Mouse (Mus musculus): ENCODE measurements at regions not wholly inside any gene's neighbourhood (a gene's known extent, or its start where the extent isn't known, plus 50 kb on each side); places are given as distances from the start of the nearest gene placed in this dataset.

GRCm38 (mm10) chr10:114953358-114953757, 151.3 kb upstream of the Trhde start:
- no peaks in the 10 kb centered on the region for H3K9me3 ChIP-seq (ENCODE audit: low read length)
- DNase-seq (no peak), ATAC-seq (no peak)
- H3K4me2 ChIP-seq (ENCODE audit: low read depth) = no peak overlapping the region
- no peak overlapping the region for H3K27ac ChIP-seq (ENCODE audit: low read depth, low read length)
- no peaks in the 10 kb centered on the region; the same call in 1 of the 2 replicates for H3K4me1 ChIP-seq (ENCODE audit: insufficient read depth)
- 84% methylated on average over 12 of the region's 12 CpGs for WGBS
- H3K27me3 ChIP-seq (ENCODE audit: insufficient read depth, low read length) = no peaks in the 10 kb centered on the region
- H3K36me3 ChIP-seq (ENCODE audit: insufficient read depth) = no peaks in the 10 kb centered on the region
- no peak overlapping the region for H3K4me3 ChIP-seq (ENCODE audit: low read depth, low read length)
- no peak overlapping the region for H3K9ac ChIP-seq
- no peak for TF ChIP-seq CTCF (IDR thresholded peaks at IDR 0.05; ENCODE audit: low read depth)

- no peak for TF ChIP-seq CTCF (IDR thresholded peaks at IDR 0.05; ENCODE audit: low read depth)
- Histone ChIP-seq H3K27ac (ENCODE audit: low read depth, low read length) (no peak overlapping the region), H3K4me1 (ENCODE audit: insufficient read depth) (no peaks in the 10 kb centered on the region), H3K27me3 (ENCODE audit: insufficient read depth, low read length) (no peaks in the 10 kb centered on the region), H3K4me3 (ENCODE audit: low read depth, low read length) (no peak overlapping the region), H3K36me3 (ENCODE audit: insufficient read depth) (no peaks in the 10 kb centered on the region), H3K9me3 (ENCODE audit: low read length) (no peaks in the 10 kb centered on the region), H3K4me2 (ENCODE audit: low read depth) (no peak overlapping the region), H3K9ac (no peak overlapping the region)
- WGBS = 53% methylated on average over 6 of the region's 6 CpGs
- no peak for ATAC-seq
- DNase-seq = no peak
These were observed 147.1 kb upstream of the Trhde start for GRCm38 (mm10) chr10:114949194-114949593.

GRCm38 (mm10) chr10:114924746-114925145, 122.6 kb upstream of the Trhde start:
- no peaks in the 10 kb centered on the region for H3K27me3 ChIP-seq (ENCODE audit: insufficient read depth, low read length)
- H3K27ac ChIP-seq (ENCODE audit: low read depth, low read length) = no peak overlapping the region
- no peak overlapping the region for H3K9ac ChIP-seq
- H3K9me3 ChIP-seq (ENCODE audit: low read length) = no peaks in the 10 kb centered on the region
- H3K36me3 ChIP-seq (ENCODE audit: insufficient read depth) = no peaks in the 10 kb centered on the region
- no peaks in the 10 kb centered on the region for H3K4me1 ChIP-seq (ENCODE audit: insufficient read depth)
- no peak overlapping the region for H3K4me3 ChIP-seq (ENCODE audit: low read depth, low read length)
- H3K4me2 ChIP-seq (ENCODE audit: low read depth) = no peak overlapping the region
- DNase-seq = no peak
- 70% methylated on average over 2 of the region's 2 CpGs for WGBS
- TF ChIP-seq CTCF (IDR thresholded peaks at IDR 0.05; ENCODE audit: low read depth) = no peak
- peak; percentile 71 for ATAC-seq

GRCm38 (mm10) chr10:114913971-114914370, 111.9 kb upstream of the Trhde start:
- H3K4me2 ChIP-seq (ENCODE audit: low read depth) = no peak overlapping the region
- no peak for TF ChIP-seq CTCF (IDR thresholded peaks at IDR 0.05; ENCODE audit: low read depth)
- no peak overlapping the region for H3K9ac ChIP-seq
- no peaks in the 10 kb centered on the region for H3K27me3 ChIP-seq (ENCODE audit: insufficient read depth, low read length)
- 61% methylated on average over 3 of the region's 3 CpGs for WGBS
- no peaks in the 10 kb centered on the region for H3K4me1 ChIP-seq (ENCODE audit: insufficient read depth)
- no peak overlapping the region for H3K27ac ChIP-seq (ENCODE audit: low read depth, low read length)
- no peaks in the 10 kb centered on the region for H3K9me3 ChIP-seq (ENCODE audit: low read length)
- H3K36me3 ChIP-seq (ENCODE audit: insufficient read depth) = no peaks in the 10 kb centered on the region
- no peak for DNase-seq
- H3K4me3 ChIP-seq (ENCODE audit: low read depth, low read length) = no peak overlapping the region
- no peak for ATAC-seq

GRCm38 (mm10) chr10:114891916-114892315, 89.8 kb upstream of the Trhde start:
- WGBS = 91% methylated on average over 2 of the region's 2 CpGs
- ATAC-seq = no peak
- no peak for TF ChIP-seq CTCF (IDR thresholded peaks at IDR 0.05; ENCODE audit: low read depth)

GRCm38 (mm10) chr10:114890726-114891430, 88.8 kb upstream of the Trhde start:
- no peaks in the 10 kb centered on the region for H3K36me3 ChIP-seq (ENCODE audit: insufficient read depth)
- no peak overlapping the region for H3K27ac ChIP-seq (ENCODE audit: low read depth, low read length)
- no peaks in the 10 kb centered on the region for H3K27me3 ChIP-seq (ENCODE audit: insufficient read depth, low read length)
- no peak overlapping the region for H3K4me3 ChIP-seq (ENCODE audit: low read depth, low read length)
- H3K4me1 ChIP-seq (ENCODE audit: insufficient read depth) = no peaks in the 10 kb centered on the region
- no peaks in the 10 kb centered on the region for H3K9me3 ChIP-seq (ENCODE audit: low read length)
- no peak for TF ChIP-seq CTCF (IDR thresholded peaks at IDR 0.05; ENCODE audit: low read depth)
- no peak for DNase-seq
- ATAC-seq = no peak
- WGBS = 92% methylated on average over 12 of the region's 12 CpGs
- H3K4me2 ChIP-seq (ENCODE audit: low read depth) = no peak overlapping the region
- no peak overlapping the region for H3K9ac ChIP-seq

More at GRCm38 (mm10) chr10:114891916-114892315, 89.8 kb upstream of the Trhde start:
- Histone ChIP-seq H3K4me2 (ENCODE audit: low read depth) (no peak overlapping the region), H3K4me3 (ENCODE audit: low read depth, low read length) (no peak overlapping the region), H3K36me3 (ENCODE audit: insufficient read depth) (no peaks in the 10 kb centered on the region), H3K27ac (ENCODE audit: low read depth, low read length) (no peak overlapping the region), H3K27me3 (ENCODE audit: insufficient read depth, low read length) (no peaks in the 10 kb centered on the region), H3K9me3 (ENCODE audit: low read length) (no peaks in the 10 kb centered on the region), H3K4me1 (ENCODE audit: insufficient read depth) (no peaks in the 10 kb centered on the region), H3K9ac (no peak overlapping the region)
- DNase-seq = no peak

GRCm38 (mm10) chr10:114871201-114871600, 69.1 kb upstream of the Trhde start:
- H3K36me3 ChIP-seq (ENCODE audit: insufficient read depth) = no peaks in the 10 kb centered on the region
- H3K27ac ChIP-seq (ENCODE audit: low read depth, low read length) = no peak overlapping the region
- H3K4me2 ChIP-seq (ENCODE audit: low read depth) = no peak overlapping the region
- DNase-seq (peak; percentile 17), ATAC-seq (no peak)
- 71% methylated on average over 2 of the region's 2 CpGs for WGBS
- H3K9me3 ChIP-seq (ENCODE audit: low read length) = no peaks in the 10 kb centered on the region
- no peaks in the 10 kb centered on the region for H3K27me3 ChIP-seq (ENCODE audit: insufficient read depth, low read length)
- TF ChIP-seq CTCF (IDR thresholded peaks at IDR 0.05; ENCODE audit: low read depth) = no peak
- no peaks in the 10 kb centered on the region for H3K4me1 ChIP-seq (ENCODE audit: insufficient read depth)
- H3K4me3 ChIP-seq (ENCODE audit: low read depth, low read length) = no peak overlapping the region
- H3K9ac ChIP-seq = no peak overlapping the region
